Mouse (Mus musculus) heart, postnatal 14 days (tissue): ENCODE measurements at regions not wholly inside any gene's neighbourhood (a gene's known extent, or its start where the extent isn't known, plus 50 kb on each side); places are given as distances from the start of the nearest gene placed in this dataset.

Experiments
- DNase-seq, 2 experiments: peaks; one replicate each; pipeline ENCODE4 v3.0.0; 2021 to 2022
- intact Hi-C: fragments of 180-260 bp; cut with DNase I; formaldehyde crosslinking; loops from one replicate; pipeline ENCODE4 v1.15.1; 2025

- intact Hi-C loops = no loop called here
- DNase-seq = no peak
Measured at GRCm38 (mm10) chr12:15586706-15587442, 229.8 kb downstream of the Trib2 start.

- no peak for DNase-seq
- intact Hi-C loops = no loop called here
Measured at GRCm38 (mm10) chr12:15585845-15586244, 230.9 kb downstream of the Trib2 start.

- DNase-seq = no peak
- intact Hi-C loops = no loop called here
Measured at GRCm38 (mm10) chr12:15584721-15585120, 232.0 kb downstream of the Trib2 start.

GRCm38 (mm10) chr12:15566785-15567109, 250.0 kb downstream of the Trib2 start:
- no peak for DNase-seq
- intact Hi-C loops = no loop called here

GRCm38 (mm10) chr12:15565941-15566784, 250.6 kb downstream of the Trib2 start:
- peak in 1 of 2 experiments; percentile 7 for DNase-seq
- intact Hi-C loops = no loop called here

GRCm38 (mm10) chr12:15562826-15563225, 253.9 kb downstream of the Trib2 start:
- intact Hi-C loops = no loop called here
- DNase-seq = no peak

- intact Hi-C loops = no loop called here
- DNase-seq = peak in 1 of 2 experiments; percentile 17
Measured at GRCm38 (mm10) chr12:15555471-15555870, 261.3 kb downstream of the Trib2 start.

- DNase-seq = no peak
- intact Hi-C loops = no loop called here
Measured at GRCm38 (mm10) chr12:15553681-15554007, 263.1 kb downstream of the Trib2 start.

- intact Hi-C loops = no loop called here
- DNase-seq = no peak
Measured at GRCm38 (mm10) chr12:15552979-15553680, 263.6 kb downstream of the Trib2 start.

GRCm38 (mm10) chr12:15552210-15552609, 264.5 kb downstream of the Trib2 start:
- intact Hi-C loops = no loop called here
- DNase-seq = no peak

GRCm38 (mm10) chr12:15551281-15551900, 265.3 kb downstream of the Trib2 start:
- intact Hi-C loops = no loop called here
- no peak for DNase-seq

GRCm38 (mm10) chr12:15544351-15544750, 272.4 kb downstream of the Trib2 start:
- DNase-seq = peak; percentile 31 to 32
- intact Hi-C loops = no loop called here

GRCm38 (mm10) chr12:15542486-15542885, 274.2 kb downstream of the Trib2 start:
- DNase-seq = no peak
- intact Hi-C loops = no loop called here

GRCm38 (mm10) chr12:15536852-15537368, 279.8 kb downstream of the Trib2 start:
- DNase-seq = no peak

GRCm38 (mm10) chr12:15536247-15536646, 280.5 kb downstream of the Trib2 start:
- intact Hi-C loops = loop anchor here (1.0 to 10.0 kb wide), 6 partner anchors 66 to 997 kb away; no protein-coding TSS in a partner anchor
- DNase-seq = no peak

More at GRCm38 (mm10) chr12:15536852-15537368, 279.8 kb downstream of the Trib2 start:
- intact Hi-C loops = loop anchor here (1.0 to 10.0 kb wide), 6 partner anchors 65 to 996 kb away; no protein-coding TSS in a partner anchor

- peak; percentile 86 to 91 for DNase-seq
- intact Hi-C loops = loop anchor here (1.0 to 10.0 kb wide), 6 partner anchors 66 to 997 kb away; no protein-coding TSS in a partner anchor
Measured at GRCm38 (mm10) chr12:15535822-15536221, 280.9 kb downstream of the Trib2 start.

GRCm38 (mm10) chr12:15520783-15521407, 295.8 kb downstream of the Trib2 start:
- intact Hi-C loops = no loop called here
- DNase-seq = peak in 1 of 2 experiments; percentile 3

- DNase-seq = no peak
- intact Hi-C loops = no loop called here
Measured at GRCm38 (mm10) chr12:15511994-15512393, 304.7 kb downstream of the Trib2 start.

GRCm38 (mm10) chr12:15507576-15507975, 309.1 kb downstream of the Trib2 start:
- peak in 1 of 2 experiments; percentile 11 for DNase-seq
- intact Hi-C loops = no loop called here

GRCm38 (mm10) chr12:15493640-15494039, 323.1 kb downstream of the Trib2 start:
- DNase-seq = no peak
- intact Hi-C loops = no loop called here
